Mouse (Mus musculus) kidney, adult 2 months (tissue): ENCODE measurements around the gene Gp5. TPM values are rescaled to one million over a fixed set of nuclear protein-coding genes. Genes with fewer than 3 reads are reported as not detected.

Source experiments
- DNase-seq: peaks from one replicate; pipeline ENCODE4 v3.0.0; 2021
- H3K27ac ChIP-seq: fragments of 200-500 bp; 2 replicates; pipeline ENCODE4 v1.5.1; 2012; ENCODE audit warnings: low read depth, low read length, control low read depth, inconsistent platforms; ENCODE audit not compliant: insufficient read depth
- H3K27me3 ChIP-seq: fragments of 200-500 bp; replicated peaks from 2 replicates; pipeline ENCODE4 v1.6.1; 2012; ENCODE audit warnings: mild to moderate bottlenecking, moderate library complexity, low read length, inconsistent platforms; ENCODE audit not compliant: control insufficient read depth, insufficient read depth
- H3K36me3 ChIP-seq: fragments of 200-500 bp; 2 replicates; pipeline ENCODE4 v1.6.1; 2012; ENCODE audit warnings: mild to moderate bottlenecking, moderate library complexity, low read length, inconsistent platforms; ENCODE audit not compliant: control insufficient read depth, insufficient read depth
- H3K4me1 ChIP-seq: fragments of 200-500 bp; 2 replicates; pipeline ENCODE4 v1.6.1; 2011; ENCODE audit warnings: low read length; ENCODE audit not compliant: control insufficient read depth, insufficient read depth
- H3K4me3 ChIP-seq: fragments of 200-500 bp; 2 replicates; pipeline ENCODE4 v1.5.1; 2011; ENCODE audit warnings: mild to moderate bottlenecking, low read depth, low read length, control low read depth; ENCODE audit not compliant: insufficient read depth
- CTCF ChIP-seq: fragments of 200-500 bp; conservative IDR thresholded peaks from 2 replicates; pipeline ENCODE4 v1.5.1; 2011; ENCODE audit warnings: low read depth, mild to moderate bottlenecking, control low read depth, low read length, moderate library complexity, mixed read lengths; ENCODE audit not compliant: insufficient read depth, insufficient read length
- POLR2A ChIP-seq: fragments of 200-500 bp; IDR thresholded peaks from one replicate; pipeline ENCODE4 v1.6.1; 2011; ENCODE audit warnings: low read depth, low read length, control low read depth
- WGBS: fragments of 180-500 bp; shearing (Covaris S2); methylation state at CpG from one replicate; pipeline ENCODE4 v1.1.7; 2018; 5-methylcytosine and 5-hydroxymethylcytosine counted together
- polyA plus RNA-seq: library from polyadenylated mRNA; depleted of rRNA; stranded (reverse); fragments of >200 nt; gene quantifications from 2 replicates; pipeline ENCODE4 v1.2.3, GENCODE M21; 2012

Gp5 gene
- polyA plus RNA-seq, 1 experiment = 0.14 TPM

GRCm38 (mm10) chr16:30280676-30281297, 29.8 kb downstream of the Gp5 start:
- WGBS = 38% methylated on average over 4 of the region's 4 CpGs
- H3K27ac ChIP-seq = no peak overlapping the region
- H3K4me3 ChIP-seq = no peak overlapping the region
- no peak for DNase-seq
- no peaks in the 10 kb centered on the region for H3K27me3 ChIP-seq
- no peak for TF ChIP-seq CTCF
- TF ChIP-seq POLR2A = no peak
- H3K36me3 ChIP-seq = no peaks in the 10 kb centered on the region
- no peaks in the 10 kb centered on the region for H3K4me1 ChIP-seq

- Histone ChIP-seq H3K27ac (no peak overlapping the region), H3K36me3 (no peaks in the 10 kb centered on the region), H3K4me1 (no peaks in the 10 kb centered on the region), H3K27me3 (no peaks in the 10 kb centered on the region), H3K4me3 (no peak overlapping the region)
- no peak for DNase-seq
- 76% methylated on average over 11 of the region's 11 CpGs for WGBS
- no peak for TF ChIP-seq CTCF
- no peak for TF ChIP-seq POLR2A
Observed at GRCm38 (mm10) chr16:30278406-30278805, 32.2 kb downstream of the Gp5 start.

- H3K4me1 ChIP-seq = no peaks in the 10 kb centered on the region
- H3K27ac ChIP-seq = no peak overlapping the region
- TF ChIP-seq POLR2A (no peak), CTCF (no peak)
- H3K4me3 ChIP-seq = no peak overlapping the region
- DNase-seq = no peak
- no peaks in the 10 kb centered on the region for H3K27me3 ChIP-seq
- WGBS = 83% methylated on average over 15 of the region's 15 CpGs
- H3K36me3 ChIP-seq = no peaks in the 10 kb centered on the region
Observed at GRCm38 (mm10) chr16:30275558-30276340, 34.8 kb downstream of the Gp5 start.

DNA sequence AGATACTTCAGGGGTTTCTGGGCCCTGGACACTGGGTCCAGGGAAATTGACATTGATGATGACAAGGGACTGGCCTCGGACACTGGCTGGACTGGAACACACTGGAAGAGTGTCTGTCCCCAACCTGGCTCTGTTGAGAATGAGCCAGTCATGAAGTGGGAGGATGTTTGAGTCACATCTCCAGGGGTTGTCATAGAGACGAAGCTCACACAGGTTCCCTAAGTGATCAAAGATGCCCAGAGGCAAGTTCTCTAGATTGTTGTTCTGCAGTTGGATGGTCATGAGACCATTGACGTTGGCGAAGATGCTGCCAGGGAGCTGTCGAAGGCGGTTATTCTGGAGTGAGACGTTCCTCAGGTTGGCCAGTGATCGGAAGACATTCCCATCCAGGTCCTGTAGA, 37.5 kb downstream of the Gp5 start:
- TF ChIP-seq POLR2A = no peak
- TF ChIP-seq CTCF = no peak
- Histone ChIP-seq H3K36me3 (no peaks in the 10 kb centered on the region), H3K4me3 (no peak overlapping the region), H3K4me1 (no peaks in the 10 kb centered on the region), H3K27ac (no peak overlapping the region), H3K27me3 (no peaks in the 10 kb centered on the region)
- 94% methylated on average over 8 of the region's 8 CpGs for WGBS
- DNase-seq = no peak

- H3K4me1 ChIP-seq = no peaks in the 10 kb centered on the region
- 69% methylated on average over 6 of the region's 6 CpGs for WGBS
Observed at GRCm38 (mm10) chr16:30271941-30272595, 38.5 kb downstream of the Gp5 start.

GRCm38 (mm10) chr16:30271223-30271761, 39.3 kb downstream of the Gp5 start:
- Histone ChIP-seq H3K27ac (no peak overlapping the region), H3K36me3 (no peaks in the 10 kb centered on the region), H3K4me1 (no peaks in the 10 kb centered on the region), H3K4me3 (no peak overlapping the region), H3K27me3 (no peaks in the 10 kb centered on the region)
- no peak for DNase-seq
- no peak for TF ChIP-seq CTCF
- no peak for TF ChIP-seq POLR2A
- 74% methylated on average over 8 of the region's 8 CpGs for WGBS

More at GRCm38 (mm10) chr16:30271941-30272595, 38.5 kb downstream of the Gp5 start:
- no peak overlapping the region for H3K27ac ChIP-seq
- DNase-seq = no peak
- no peak for TF ChIP-seq POLR2A
- TF ChIP-seq CTCF = no peak
- H3K27me3 ChIP-seq = no peaks in the 10 kb centered on the region
- H3K36me3 ChIP-seq = no peaks in the 10 kb centered on the region
- no peak overlapping the region for H3K4me3 ChIP-seq

DNA sequence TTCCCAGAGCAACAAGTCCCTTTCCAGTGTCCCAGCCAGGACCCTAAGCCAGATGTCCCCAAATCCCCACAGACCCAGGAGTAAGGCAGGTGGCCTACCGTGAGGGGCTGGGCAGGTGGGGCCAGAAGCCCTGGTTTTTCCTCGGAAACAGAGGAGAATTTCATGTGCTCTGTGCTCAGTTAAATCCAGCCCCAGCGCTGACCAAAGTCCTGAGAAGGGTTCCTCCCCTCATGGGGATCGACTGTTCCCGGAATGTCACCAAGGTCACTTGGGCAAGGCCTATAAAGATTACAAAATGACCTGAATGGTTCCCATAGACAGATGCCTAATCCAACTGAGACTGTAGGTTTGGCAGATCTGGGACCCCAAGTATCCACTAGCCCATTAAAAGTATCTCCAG, 43.2 kb downstream of the Gp5 start, which contains the start of gene Cpn2:
Gene Cpn2 (minus strand): TSS at position 141 of the 400 bp plus-strand sequence.
- no peak for DNase-seq
- no peak within 1 kb of the TSS for H3K4me3 ChIP-seq
- no peak within 1 kb of the TSS for H3K27ac ChIP-seq
- no peaks in the 10 kb centered on the region for H3K4me1 ChIP-seq
- 67% methylated on average over 5 of the region's 5 CpGs for WGBS
- H3K36me3 ChIP-seq = no peaks in the 10 kb centered on the region
- TF ChIP-seq CTCF (no peak), POLR2A (no peak)
- no peaks in the 10 kb centered on the region for H3K27me3 ChIP-seq
